Mouse (Mus musculus): ENCODE results near the gene Upp2.

Upp2 gene

DNA sequence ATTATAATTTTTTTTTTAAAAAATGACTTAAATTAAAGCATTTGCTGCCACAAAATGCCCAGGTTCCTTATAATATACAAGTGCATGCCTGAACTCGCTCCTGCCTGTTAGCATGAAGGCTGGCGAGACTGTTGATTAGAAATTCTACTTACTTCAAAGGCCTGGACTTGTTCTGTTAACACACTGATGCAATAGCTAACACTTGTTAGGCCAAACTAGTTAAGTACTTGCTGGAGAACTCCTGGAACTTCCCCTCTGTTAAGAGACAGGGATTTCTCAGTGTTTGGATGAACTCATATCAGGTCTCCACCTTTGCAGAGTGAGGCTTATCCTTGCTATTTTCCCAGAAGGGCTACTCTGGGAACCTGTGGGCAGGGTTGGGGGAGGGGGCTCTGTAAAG, 105.4 kb downstream of the Upp2 start:
- DNase-seq (ENCODE audit: low read depth, low spot score), result no peak

DNA sequence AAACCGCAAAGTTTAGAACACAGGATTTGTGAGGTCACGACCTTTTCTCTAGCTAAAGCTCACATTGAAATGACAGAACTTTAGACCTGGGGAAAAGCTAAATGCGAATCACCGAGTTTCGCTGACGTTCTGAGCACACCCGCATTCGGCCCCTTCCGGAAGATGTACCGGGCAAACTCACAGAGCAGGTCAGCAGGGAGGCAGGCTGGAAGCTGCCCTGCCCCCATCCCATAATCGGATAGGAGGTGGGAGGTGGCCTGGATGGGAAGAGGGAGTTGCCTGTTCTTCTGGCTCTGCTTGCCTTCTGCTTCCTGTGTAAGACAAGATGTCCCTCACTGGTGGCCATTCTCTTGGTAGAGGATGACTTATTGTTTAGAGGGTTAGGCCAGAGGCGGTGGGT, 112.9 kb downstream of the Upp2 start:
- no peak for DNase-seq (ENCODE audit: low read depth, low spot score)

DNA sequence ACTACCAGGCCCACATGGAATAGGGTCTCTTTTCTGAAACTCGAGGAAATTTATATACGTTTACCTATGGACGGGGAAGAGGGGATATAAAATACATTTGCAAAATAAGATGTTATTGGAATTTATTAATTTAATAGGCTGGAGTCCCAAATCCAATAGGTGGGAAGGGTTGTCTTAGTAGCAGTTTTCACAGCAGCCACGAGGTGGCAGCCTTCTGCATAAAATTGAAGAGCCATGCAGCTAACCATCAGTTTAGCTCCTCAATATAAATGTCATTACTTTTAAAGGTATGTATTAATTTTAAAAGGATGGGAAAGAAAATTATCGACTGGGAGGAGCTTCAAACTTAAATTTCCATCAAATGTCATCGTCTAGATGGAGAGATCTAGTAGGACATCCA, 113.7 kb downstream of the Upp2 start:
- peak; percentile 77 for DNase-seq (ENCODE audit: low read depth, low spot score)

DNA sequence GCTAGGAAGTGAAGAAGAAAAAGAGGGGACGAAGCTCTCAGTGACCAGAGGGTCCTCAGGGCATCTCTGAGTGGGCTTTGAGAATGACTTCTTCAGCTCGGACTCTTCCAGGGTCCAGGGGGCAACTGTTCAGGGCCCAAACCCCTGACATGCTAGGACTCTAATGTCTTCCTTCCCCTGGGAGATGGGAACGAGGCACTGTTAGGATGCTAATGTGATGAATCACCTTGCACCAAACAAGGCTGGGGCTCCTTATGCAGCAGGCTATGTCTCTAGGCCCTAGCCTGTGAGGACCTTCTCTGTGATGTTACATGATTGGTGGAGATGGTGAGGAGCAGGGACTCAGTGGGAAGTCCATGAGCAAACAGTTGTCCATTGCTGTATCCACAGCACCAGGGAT, 114.3 kb downstream of the Upp2 start:
- DNase-seq (ENCODE audit: low read depth, low spot score), result no peak

DNA sequence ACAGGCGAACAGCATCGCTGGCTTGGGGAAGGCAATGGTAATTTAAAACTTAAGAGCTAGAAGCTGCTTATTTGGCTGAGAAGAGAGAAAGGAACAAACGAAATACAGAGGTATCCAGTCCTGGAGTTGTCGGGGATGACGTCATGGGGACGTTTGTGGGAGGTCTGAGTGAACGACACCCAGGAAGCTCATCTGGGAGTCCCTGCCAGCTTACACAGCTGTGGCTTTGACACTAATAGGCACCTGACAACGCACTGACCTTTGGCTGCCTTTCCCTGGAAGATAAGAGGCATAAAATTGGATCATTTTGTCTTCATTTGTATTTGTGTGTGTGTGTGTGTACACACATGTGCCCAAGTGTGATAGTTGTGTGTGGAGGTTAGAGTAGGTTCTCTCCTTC, 130.4 kb downstream of the Upp2 start:
- DNase-seq (ENCODE audit: low read depth, low spot score), result no peak

DNA sequence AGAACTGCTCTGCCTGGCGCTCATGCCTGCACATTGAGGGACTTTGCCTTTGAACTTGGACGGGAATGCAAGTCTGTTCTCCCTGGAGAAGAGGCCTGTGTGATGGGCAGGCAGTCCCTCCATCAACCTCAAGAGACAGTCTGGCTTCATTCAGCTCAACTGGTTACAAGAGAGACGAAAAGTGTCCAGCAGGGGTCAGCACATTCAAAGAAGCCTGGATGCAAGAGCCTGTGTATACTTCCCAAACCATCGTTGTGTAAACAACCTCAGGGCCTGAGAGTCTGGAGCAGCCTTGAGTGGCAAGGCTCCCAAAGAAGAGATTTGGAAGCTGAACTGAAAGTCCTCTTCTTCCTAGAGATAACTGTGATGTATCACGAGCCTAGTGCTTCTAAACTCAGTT, 132.8 kb downstream of the Upp2 start:
- DNase-seq (ENCODE audit: low read depth, low spot score), result peak; percentile 92

DNA sequence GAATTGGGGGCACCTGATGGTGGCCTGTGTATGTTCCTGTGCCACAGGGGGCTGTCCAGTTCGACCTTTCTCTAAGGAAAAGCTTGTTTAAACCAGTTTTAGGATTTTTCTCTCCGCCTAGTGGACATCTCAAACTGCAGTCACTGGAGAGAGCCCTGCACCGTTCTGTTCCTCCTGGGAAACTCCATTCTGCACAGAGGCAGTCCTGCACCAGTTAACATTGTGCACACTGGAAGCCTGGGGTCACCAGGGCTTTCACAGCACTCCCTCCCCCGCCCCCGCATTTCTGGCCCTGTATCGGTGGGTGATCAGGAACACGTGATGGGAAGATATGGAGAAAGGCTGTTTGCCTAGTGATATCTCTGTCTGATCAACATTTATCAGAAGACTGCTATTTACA, 133.3 kb downstream of the Upp2 start:
- DNase-seq (ENCODE audit: low read depth, low spot score), result no peak

DNA sequence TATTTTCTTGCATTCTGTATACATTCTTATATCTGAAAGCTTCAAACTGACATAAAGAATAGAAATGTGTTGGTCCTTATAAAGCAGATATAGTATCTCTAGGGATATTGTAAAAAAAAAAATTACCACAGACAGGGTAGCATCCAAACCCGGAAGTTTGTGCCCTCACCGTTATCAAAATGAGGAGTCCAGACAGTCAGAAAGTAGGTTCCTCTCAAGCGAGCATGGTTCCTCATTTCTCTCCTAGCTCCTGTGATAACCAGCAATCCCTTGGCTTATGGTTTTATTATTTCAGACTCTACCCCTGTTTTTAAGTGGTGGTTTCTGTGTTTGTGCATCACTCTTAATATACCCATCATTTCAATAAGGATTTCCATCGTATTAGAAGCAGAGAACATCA, 134.5 kb downstream of the Upp2 start:
- DNase-seq (ENCODE audit: low read depth, low spot score), result no peak

DNA sequence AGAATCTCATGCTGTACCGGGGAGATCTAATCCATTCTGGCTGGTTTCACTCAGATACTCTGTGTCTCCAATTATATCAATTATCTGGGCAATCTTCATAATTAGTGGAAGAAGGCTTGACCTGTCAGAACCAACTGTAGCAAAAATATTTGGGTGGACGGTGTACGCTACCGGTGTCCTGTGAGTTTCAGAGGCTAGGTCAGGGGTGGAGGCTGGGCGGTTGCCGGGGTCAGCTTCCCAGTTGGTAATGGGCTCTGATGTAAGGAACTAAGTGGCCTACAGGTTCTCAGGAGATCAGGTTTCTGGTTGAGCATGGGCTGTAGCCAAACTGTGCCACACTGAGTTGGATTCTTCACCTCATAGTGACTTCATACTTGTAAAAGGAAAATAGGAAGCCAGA, 136.1 kb downstream of the Upp2 start:
- DNase-seq (ENCODE audit: low read depth, low spot score), result no peak

DNA sequence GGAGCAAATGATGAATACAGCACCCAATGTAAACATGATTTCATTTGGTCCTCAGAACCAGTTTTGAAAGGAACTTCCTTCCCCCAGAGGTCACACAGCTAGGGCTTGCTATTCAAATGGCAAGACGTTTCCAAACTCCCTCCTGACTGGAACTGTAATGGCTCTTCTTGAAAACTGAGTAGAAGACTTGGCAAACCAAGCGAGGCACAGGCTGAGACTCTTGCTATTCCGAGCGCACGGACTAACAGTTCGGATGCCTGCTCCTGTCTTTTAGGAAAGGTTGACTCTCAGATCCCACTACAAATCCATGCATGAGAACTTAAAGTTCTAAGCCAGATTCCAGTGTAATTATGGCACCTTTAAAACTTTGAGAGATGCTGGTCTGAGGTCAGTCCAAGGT, 136.5 kb downstream of the Upp2 start:
- no peak for DNase-seq (ENCODE audit: low read depth, low spot score)

DNA sequence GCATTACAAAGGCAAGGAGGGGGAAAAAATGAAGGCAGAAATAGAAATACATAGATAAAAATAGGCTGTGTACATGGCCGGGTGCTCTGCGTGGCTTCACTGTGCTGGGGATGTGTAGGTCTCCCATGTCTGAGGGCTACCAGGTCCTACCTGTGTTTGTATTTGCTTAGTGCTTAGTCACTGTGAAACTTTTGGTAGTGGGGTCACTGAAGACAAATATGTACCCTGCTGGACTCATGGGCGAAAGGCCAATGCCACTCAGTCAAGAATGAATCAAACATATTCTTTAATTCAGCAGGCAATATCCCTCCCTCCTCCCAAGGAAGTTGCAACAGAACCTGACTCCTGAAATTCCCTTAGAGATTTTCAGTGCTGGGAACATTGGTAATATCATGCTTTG, 137.5 kb downstream of the Upp2 start:
- DNase-seq (ENCODE audit: low read depth, low spot score), result no peak

DNA sequence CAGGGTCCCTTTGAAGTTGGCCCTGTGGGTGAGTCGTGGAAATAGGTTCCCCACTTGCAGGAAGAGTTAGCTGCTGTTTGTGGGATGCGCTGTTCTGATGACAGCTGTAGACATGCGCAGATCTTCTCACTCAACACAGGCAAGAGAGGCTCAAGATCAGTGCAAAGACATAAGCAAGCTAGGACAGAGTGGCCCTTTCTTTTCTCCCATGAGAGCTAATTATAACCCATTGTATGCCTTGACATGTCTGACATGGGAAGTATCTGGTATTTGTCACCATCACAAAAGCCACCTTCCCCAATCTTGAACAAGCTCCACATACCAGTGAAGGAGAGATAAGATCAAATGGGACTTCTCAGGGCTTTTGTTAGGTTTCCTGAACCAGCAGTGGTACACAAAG, 140.6 kb downstream of the Upp2 start:
- DNase-seq (ENCODE audit: low read depth, low spot score), result no peak

DNA sequence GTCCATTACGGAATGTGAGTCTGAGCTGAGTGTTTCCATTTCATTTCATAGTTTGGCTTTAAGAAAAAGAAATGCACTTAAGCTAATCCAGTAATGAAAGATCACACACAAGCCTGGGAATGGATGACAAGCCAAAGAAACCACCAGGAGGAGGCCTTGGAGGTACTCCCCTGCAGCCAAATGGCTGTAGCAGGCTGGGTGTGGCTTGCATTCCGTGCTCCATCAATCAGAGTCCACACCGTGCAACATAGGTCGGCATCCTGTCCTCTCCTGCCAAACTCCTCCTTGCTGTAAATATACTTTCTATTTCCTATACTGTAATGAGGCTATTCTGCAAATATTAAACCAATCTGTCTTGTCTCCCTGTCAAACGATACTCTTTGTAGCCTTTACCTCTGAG, 143.1 kb downstream of the Upp2 start:
- no peak for DNase-seq (ENCODE audit: low read depth, low spot score)

DNA sequence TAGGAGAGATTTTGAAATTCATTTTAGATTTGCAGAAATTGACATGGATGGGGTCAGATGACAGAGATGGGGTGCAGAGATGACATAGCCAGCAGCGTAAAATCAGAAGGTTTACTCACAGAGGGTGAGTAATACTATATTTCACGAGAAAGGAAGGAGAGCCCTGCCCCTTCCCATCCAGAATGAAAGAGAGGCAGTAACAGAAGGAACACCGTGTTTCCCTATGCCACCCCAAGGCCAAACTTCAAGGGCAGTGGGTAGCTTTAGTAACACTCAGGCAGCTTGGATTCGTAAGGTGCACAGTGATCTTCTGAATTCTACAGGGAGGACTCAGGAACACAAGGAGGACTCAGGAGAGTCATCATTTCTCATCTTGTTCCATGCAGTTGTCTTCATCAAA, 144.0 kb downstream of the Upp2 start:
- DNase-seq (ENCODE audit: low read depth, low spot score), result no peak

DNA sequence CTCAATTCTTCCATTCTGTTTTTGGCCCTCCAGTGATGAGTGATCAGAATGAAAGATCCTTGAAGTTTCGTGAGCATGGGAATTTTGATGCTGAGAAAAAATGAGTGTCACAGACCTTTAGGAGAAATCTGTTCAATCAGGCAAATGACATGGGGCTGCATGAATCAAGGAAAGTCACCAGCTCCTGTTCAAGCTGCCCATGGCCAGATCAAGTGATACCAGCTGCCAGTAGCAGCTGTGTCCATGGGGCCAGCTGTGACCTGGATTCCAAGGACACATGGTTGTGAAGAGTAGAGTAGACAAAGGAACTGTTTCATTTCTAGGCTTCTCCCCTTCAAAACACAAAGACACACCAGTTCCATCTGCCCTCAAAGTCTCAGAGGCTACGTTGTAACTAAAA, 144.4 kb downstream of the Upp2 start:
- DNase-seq (ENCODE audit: low read depth, low spot score), result peak; percentile 24

DNA sequence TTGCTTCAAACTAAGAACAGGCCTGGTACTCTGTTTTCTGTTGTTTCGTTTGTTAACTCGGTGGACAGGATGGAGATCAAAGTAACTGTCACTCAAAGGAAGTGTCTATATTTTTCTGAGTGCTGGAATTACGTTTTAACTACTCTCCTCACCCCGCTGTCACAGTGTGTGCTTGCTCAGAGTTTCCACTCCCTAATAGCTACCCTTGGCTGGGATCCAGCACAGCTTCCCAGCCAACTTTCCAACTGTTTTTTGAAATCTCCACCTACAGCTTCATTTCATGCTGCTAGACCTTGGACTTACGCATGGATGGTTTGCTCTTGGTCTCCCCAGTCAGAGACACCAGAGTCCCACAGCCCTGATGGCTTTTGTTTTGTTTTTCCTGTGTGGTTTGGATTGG, 144.8 kb downstream of the Upp2 start:
- DNase-seq (ENCODE audit: low read depth, low spot score), result peak; percentile 54

DNA sequence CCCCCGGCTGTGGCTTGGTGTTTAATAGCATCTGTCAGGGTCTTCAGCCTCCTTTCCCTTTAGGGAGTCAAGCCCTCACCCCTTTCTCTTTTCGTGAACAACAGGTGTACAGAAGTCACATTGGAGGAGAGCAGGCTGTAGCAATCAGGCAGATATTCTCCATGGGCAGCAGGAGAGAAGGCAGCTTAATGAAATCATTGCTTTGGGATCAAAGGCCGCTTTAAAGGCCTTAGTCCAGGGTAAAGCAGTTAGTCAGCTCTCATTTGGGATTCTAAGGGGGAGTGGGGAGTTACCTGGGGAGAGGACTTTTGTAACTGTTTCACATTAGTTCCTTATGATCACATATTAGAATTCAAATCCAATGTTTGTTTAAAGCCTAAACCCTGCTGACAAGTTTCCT, 150.8 kb downstream of the Upp2 start:
- DNase-seq (ENCODE audit: low read depth, low spot score), result no peak

DNA sequence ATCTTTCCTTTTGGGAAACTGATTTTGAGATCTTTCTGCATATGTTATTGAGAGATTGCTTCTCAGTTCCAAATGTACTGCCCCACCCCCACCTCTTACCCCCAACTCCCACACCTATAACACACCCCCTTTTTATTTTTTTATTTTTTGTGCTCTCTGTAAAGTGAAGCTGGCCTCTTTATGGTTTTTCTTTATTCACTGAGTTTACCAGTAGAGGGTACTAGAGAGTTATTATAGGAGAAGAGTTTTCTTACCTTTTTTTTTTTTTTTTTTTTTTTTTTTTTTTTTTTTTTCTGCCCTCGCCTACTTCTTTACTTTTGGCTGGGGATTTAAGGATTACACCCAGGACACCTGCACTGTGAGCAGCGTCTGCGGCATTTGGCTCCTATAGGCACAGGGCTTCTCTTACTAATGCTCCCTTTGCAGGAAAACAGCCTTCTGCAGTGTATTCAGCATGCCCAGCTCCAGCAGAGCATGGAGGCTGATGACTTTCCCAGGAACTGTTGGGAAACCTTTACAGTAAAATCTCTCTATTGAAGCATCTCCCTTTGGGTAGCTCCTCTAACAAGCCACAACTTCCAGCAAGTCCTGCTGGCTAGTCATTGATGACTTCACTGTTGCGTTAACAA, 170.2 kb downstream of the Upp2 start:
- DNase-seq (ENCODE audit: low read depth, low spot score), result peak; percentile 64

DNA sequence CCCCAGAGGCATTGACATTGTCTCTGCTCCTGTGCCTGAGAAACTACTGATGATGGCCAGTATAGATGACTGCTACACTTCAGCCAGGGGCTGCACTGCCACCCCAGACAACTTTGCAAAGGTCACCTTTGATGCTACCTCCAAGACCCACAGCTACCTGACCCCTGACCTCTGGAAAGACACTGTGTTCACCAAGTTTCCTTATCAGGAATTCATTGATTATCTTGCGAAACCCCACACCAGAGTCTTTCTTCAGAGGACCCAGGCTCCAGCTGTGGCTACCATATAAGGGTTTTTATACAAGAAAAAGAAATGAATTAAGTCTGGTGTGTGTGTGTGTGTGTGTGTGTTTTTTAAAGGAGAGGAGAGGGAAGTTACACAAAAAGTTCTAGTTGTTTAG, 174.1 kb downstream of the Upp2 start:
- DNase-seq (ENCODE audit: low read depth, low spot score), result no peak

DNA sequence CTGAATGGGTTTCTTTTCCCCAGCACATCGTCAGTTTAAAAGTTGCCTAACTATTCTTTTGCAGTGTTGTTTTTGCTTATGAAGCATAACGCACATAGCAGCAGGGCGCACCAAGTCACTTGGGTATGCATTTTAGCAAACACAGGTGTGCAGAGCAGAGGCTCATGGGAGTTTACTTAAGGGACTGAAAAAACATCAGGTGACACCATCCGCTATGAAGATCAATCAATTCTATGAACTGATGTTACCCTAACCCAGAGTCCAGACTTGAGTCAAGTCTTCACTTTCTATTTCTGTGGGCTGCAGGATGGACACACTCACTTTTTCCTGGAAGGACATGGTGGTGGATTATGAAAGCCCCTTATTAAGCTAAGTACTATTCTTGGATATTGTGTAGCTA, 174.9 kb downstream of the Upp2 start:
- no peak for DNase-seq (ENCODE audit: low read depth, low spot score)

DNA sequence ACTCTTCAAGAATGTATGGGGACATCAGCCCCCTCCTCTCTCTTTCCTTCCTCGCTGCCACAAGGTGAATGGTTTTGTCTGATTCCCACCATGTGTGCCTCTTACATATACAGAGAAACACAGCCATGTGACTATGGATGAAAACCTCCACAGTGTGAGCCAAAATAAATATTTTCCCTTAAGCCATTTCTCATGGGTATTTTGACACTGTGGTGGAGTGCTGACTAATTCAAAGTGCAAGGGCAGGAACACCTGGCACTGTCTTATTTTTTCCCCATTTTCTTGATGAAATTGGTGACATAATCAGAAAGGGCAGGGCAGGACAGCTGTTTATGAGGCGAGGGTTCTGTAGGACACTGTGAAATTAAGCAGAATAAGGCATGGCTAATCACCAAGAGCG, 176.3 kb downstream of the Upp2 start:
- DNase-seq (ENCODE audit: low read depth, low spot score), result no peak

DNA sequence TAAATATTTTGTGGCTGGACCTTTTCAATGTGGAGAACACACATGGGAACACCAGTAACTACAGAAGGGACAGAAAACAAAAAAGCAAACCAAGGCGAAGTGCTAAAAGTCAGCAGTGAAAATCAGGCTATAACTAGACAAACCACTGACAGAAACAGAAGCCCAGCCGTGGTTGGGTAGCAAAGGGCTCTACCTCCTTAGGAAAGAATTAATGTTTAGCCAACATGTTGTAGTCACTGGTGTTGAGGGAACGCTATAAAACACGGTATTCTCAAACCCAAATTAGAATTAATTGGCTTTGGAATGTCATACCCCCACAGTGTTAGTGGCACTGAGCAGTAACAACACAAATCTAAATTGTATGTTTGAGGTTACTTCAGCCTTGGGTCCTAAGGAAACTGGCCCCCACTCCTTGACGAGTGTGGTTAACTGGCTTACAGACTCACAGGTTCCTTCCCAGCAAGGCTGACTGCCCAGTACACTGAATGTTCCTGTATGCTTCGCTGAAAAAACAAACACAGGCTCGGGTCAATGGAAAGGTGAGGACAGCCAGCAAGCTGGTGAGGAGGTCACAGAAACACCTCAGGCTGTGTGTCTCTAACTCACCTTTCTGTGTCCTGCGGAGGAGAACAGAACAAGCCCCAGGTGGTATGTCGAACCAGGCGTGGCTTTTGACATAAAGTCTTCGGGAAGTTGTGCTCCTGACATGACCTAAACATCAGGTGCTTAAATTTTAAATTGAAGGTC, 180.6 kb downstream of the Upp2 start:
- DNase-seq (ENCODE audit: low read depth, low spot score), result no peak

DNA sequence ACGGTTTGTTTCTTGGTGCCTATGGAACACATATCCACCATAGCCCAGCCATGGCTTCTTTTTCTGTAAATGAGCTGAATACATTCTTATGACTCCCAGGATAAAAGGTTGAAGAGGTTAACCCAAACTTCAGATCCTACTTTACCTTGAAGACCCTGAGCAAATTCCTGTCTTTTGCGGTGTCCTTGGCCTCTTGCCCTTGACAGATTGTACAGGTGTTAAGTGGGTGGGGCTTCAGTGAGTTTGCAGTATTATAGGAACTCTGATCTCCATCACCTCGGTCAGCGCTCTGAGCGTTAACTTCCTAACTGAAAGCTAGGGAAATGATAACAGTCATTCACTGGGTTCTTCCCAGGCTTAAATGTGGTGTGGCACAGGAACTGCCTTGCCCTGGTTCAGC, 181.2 kb downstream of the Upp2 start:
- no peak for DNase-seq (ENCODE audit: low read depth, low spot score)

DNA sequence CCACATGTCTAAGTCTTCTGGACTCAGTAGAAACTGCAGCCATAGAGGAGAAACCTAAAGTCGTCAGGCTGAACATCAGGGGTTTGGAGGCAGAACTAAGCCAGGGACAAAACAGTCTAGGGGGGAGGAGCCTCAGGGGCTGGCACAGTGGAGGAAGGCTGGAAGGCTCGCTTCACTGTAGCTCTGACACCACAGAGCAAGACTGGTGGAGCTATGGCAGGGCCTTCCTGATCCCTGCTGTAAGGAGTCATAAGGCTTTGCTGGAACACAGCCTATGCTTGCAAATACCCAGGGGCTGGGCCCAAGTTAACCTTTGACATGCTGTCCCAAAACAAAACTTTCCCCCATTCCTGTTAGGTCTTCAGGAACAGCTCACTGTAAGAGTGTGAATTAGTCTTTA, 185.8 kb downstream of the Upp2 start:
- no peak for DNase-seq (ENCODE audit: low read depth, low spot score)

All from brain, adult 2 months (tissue).